Mouse (Mus musculus) midbrain, embryonic 11.5 days (tissue): ENCODE results near the gene Csde1. TPM values are rescaled to one million over a fixed set of nuclear protein-coding genes. Genes with fewer than 3 reads are reported as not detected.

Experiments used
- ATAC-seq: fragments of 200-750 bp; cut with Nextera tagmentation; 2 replicates; pipeline ENCODE4 v1.8.0; 2017; ENCODE audit warnings: moderate TSS enrichment, moderate library complexity; ENCODE audit not compliant: low FRiP score
- DNase-seq: peaks from one replicate; pipeline ENCODE4 v3.0.0; 2015; ENCODE audit warnings: low spot score; ENCODE audit errors: missing footprints
- H3K27ac ChIP-seq: fragments of 300-500 bp; sonication (generic); 2 replicates; pipeline ENCODE4 v1.5.1; 2014; ENCODE audit warnings: low read depth, low read length
- H3K27me3 ChIP-seq: fragments of 300-500 bp; sonication (generic); 2 replicates; pipeline ENCODE4 v1.6.1; 2014; ENCODE audit warnings: mild to moderate bottlenecking, low read length, moderate library complexity, mixed read lengths; ENCODE audit not compliant: control insufficient read depth, insufficient read depth
- H3K36me3 ChIP-seq: fragments of 300-500 bp; sonication (generic); 2 replicates; pipeline ENCODE4 v1.6.1; 2014; ENCODE audit warnings: mild to moderate bottlenecking, low read length, moderate library complexity, mixed read lengths; ENCODE audit not compliant: control insufficient read depth, insufficient read depth
- H3K4me1 ChIP-seq: fragments of 300-500 bp; sonication (generic); 2 replicates; pipeline ENCODE4 v1.6.1; 2014; ENCODE audit warnings: low read length; ENCODE audit not compliant: control insufficient read depth, insufficient read depth
- H3K4me2 ChIP-seq: fragments of 300-500 bp; sonication (generic); 2 replicates; pipeline ENCODE4 v1.6.1; 2014; ENCODE audit warnings: mild to moderate bottlenecking, moderate library complexity
- H3K4me3 ChIP-seq: fragments of 300-500 bp; sonication (generic); 2 replicates; pipeline ENCODE4 v1.5.1; 2014; ENCODE audit warnings: low read depth, low read length
- H3K9ac ChIP-seq: fragments of 300-500 bp; sonication (generic); 2 replicates; pipeline ENCODE4 v1.6.1; 2014; ENCODE audit warnings: low read length
- H3K9me3 ChIP-seq: fragments of 300-500 bp; sonication (generic); 2 replicates; pipeline ENCODE4 v1.6.1; 2016; ENCODE audit warnings: low read length; ENCODE audit not compliant: control insufficient read depth
- WGBS: fragments of 180-500 bp; shearing (Covaris S2); extraction: QIAGEN DNeasy Blood & Tissue Kit; methylation state at CpG from one replicate; pipeline ENCODE4 v1.1.7; 2014; 5-methylcytosine and 5-hydroxymethylcytosine counted together
- polyA plus RNA-seq: library from polyadenylated mRNA; unstranded; fragments of >200 nt; fragmentation: Nextera tagmentation; extraction: Ambion mirVana; gene quantifications from 2 replicates; pipeline ENCODE4 v1.2.1, GENCODE M21; 2014

Csde1 gene
- polyA plus RNA-seq, 1 experiment from 2014 or later: 522 TPM

GRCm38 (mm10) chr3:103040861-103041379 is 20.7 kb downstream of the Csde1 start:
- H3K27me3 ChIP-seq: no peaks in the 10 kb centered on the region; the same call in 1 of the 2 replicates
- ATAC-seq (no peak), DNase-seq (no peak)
- H3K4me1 ChIP-seq: no peaks in the 10 kb centered on the region
- H3K9me3 ChIP-seq: no peaks in the 10 kb centered on the region
- H3K4me2 ChIP-seq: no peak overlapping the region
- H3K36me3 ChIP-seq: peaks cover 15% of the 10 kb centered on the region; the same call in 1 of the 2 replicates
- WGBS: 84% methylated on average over 1 of the region's 1 CpGs
- no peak overlapping the region for H3K4me3 ChIP-seq
- H3K9ac ChIP-seq: no peak overlapping the region
- no peak overlapping the region for H3K27ac ChIP-seq

- Histone ChIP-seq H3K4me1 (peaks cover 6% of the 10 kb centered on the region; the same call in 1 of the 2 replicates), H3K27ac (no peak overlapping the region), H3K9ac (no peak overlapping the region), H3K4me2 (no peak overlapping the region), H3K9me3 (no peaks in the 10 kb centered on the region), H3K4me3 (no peak overlapping the region), H3K36me3 (peaks cover 11% of the 10 kb centered on the region), H3K27me3 (no peaks in the 10 kb centered on the region)
- ATAC-seq (no peak), DNase-seq (no peak)
- 91% methylated on average over 5 of the region's 5 CpGs for WGBS
Measured at GRCm38 (mm10) chr3:103056016-103056595, 35.9 kb downstream of the Csde1 start.

- H3K4me1 ChIP-seq: peaks cover 6% of the 10 kb centered on the region; the same call in 1 of the 2 replicates
- peak overlapping the region; percentile 91 for H3K27ac ChIP-seq
- H3K4me2 ChIP-seq: peak overlapping the region; percentile 67
- peaks cover 14% of the 10 kb centered on the region for H3K36me3 ChIP-seq
- WGBS: 2% methylated on average over 10 of the region's 10 CpGs
- ATAC-seq (peak; percentile 84), DNase-seq (no peak)
- no peaks in the 10 kb centered on the region for H3K27me3 ChIP-seq
- H3K9ac ChIP-seq: peak overlapping the region; percentile 89
- no peaks in the 10 kb centered on the region for H3K9me3 ChIP-seq
- H3K4me3 ChIP-seq: peak overlapping the region; percentile 75
Measured at GRCm38 (mm10) chr3:103057752-103058151, 37.5 kb downstream of the Csde1 start.

GRCm38 (mm10) chr3:103058207-103059157 is 38.3 kb downstream of the Csde1 start, which contains the start of gene Nras:
Nras (plus strand) TSS chr3:103058285.
- WGBS: 3% methylated on average over 46 of the region's 46 CpGs
- ATAC-seq (peak; percentile 99), DNase-seq (peak; percentile 100)
- Histone ChIP-seq H3K4me2 (peak within 1 kb of the TSS; percentile 67), H3K27me3 (no peaks in the 10 kb centered on the region), H3K9me3 (no peaks in the 10 kb centered on the region), H3K27ac (peak within 1 kb of the TSS; percentile 91), H3K9ac (peak within 1 kb of the TSS; percentile 89), H3K36me3 (peaks cover 21% of the 10 kb centered on the region), H3K4me3 (peak within 1 kb of the TSS; percentile 75), H3K4me1 (peaks cover 6% of the 10 kb centered on the region; the same call in 1 of the 2 replicates)

GRCm38 (mm10) chr3:103066927-103067326 is 46.7 kb downstream of the Csde1 start:
- no peaks in the 10 kb centered on the region for H3K4me1 ChIP-seq
- H3K36me3 ChIP-seq: peaks cover 28% of the 10 kb centered on the region; the same call in 1 of the 2 replicates
- no peak overlapping the region for H3K4me2 ChIP-seq
- ATAC-seq (no peak), DNase-seq (no peak)
- H3K27me3 ChIP-seq: no peaks in the 10 kb centered on the region
- no peak overlapping the region for H3K27ac ChIP-seq
- H3K9me3 ChIP-seq: no peaks in the 10 kb centered on the region
- WGBS: 94% methylated on average over 8 of the region's 8 CpGs
- no peak overlapping the region for H3K9ac ChIP-seq
- no peak overlapping the region for H3K4me3 ChIP-seq

GRCm38 (mm10) chr3:103068971-103069370 is 48.7 kb downstream of the Csde1 start:
- no peak overlapping the region for H3K4me3 ChIP-seq
- no peak overlapping the region for H3K4me2 ChIP-seq
- H3K9ac ChIP-seq: no peak overlapping the region
- ATAC-seq (no peak), DNase-seq (no peak)
- 94% methylated on average over 6 of the region's 6 CpGs for WGBS
- H3K4me1 ChIP-seq: no peaks in the 10 kb centered on the region
- no peaks in the 10 kb centered on the region for H3K27me3 ChIP-seq
- peaks cover 16% of the 10 kb centered on the region; the same call in 1 of the 2 replicates for H3K36me3 ChIP-seq
- H3K9me3 ChIP-seq: no peaks in the 10 kb centered on the region
- H3K27ac ChIP-seq: no peak overlapping the region

GRCm38 (mm10) chr3:103073771-103074170 is 53.5 kb downstream of the Csde1 start, which contains the start of gene Ampd1:
Ampd1 (plus strand) TSS chr3:103074014.
- Histone ChIP-seq H3K27ac (no peak within 1 kb of the TSS), H3K9me3 (no peaks in the 10 kb centered on the region), H3K4me1 (no peaks in the 10 kb centered on the region), H3K27me3 (no peaks in the 10 kb centered on the region), H3K4me3 (no peak within 1 kb of the TSS), H3K4me2 (no peak within 1 kb of the TSS), H3K9ac (no peak within 1 kb of the TSS), H3K36me3 (no peaks in the 10 kb centered on the region)
- no peak for ATAC-seq
- DNase-seq: no peak
- WGBS: 75% methylated on average over 5 of the region's 5 CpGs

GRCm38 (mm10) chr3:103075871-103076270 is 55.6 kb downstream of the Csde1 start:
- Histone ChIP-seq H3K27me3 (no peaks in the 10 kb centered on the region), H3K9ac (no peak overlapping the region), H3K9me3 (no peaks in the 10 kb centered on the region), H3K27ac (no peak overlapping the region), H3K4me3 (no peak overlapping the region), H3K4me2 (no peak overlapping the region), H3K4me1 (no peaks in the 10 kb centered on the region), H3K36me3 (no peaks in the 10 kb centered on the region)
- DNase-seq: no peak
- no peak for ATAC-seq
- WGBS: 94% methylated on average over 9 of the region's 9 CpGs
